ENCODE assay signal across 8 mouse cellular contexts in genomic region chr4:135972911-135973811, GRCm38 (mm10). TPM values are rescaled to one million over a fixed set of nuclear protein-coding genes. Genes with fewer than 3 reads are reported as not detected.
A peak's percentile ranks its signal among the peaks of the same experiment; 100 is the strongest.
DNase-seq lines count a peak whose midpoint lies in the region; ATAC-seq and TF ChIP-seq lines count a peak whose summit lies in the region.

No protein-coding gene starts in this region.

- peak overlapping the region; percentile 92 for H3K4me2 ChIP-seq in heart, embryonic 12.5 days
- peak overlapping the region; percentile 95 for H3K4me2 ChIP-seq in forebrain, embryonic 14.5 days (ENCODE audit: low read length)
- peak overlapping the region; percentile 86 for H3K4me2 ChIP-seq in liver, embryonic 13.5 days

- peaks cover 22% of the 10 kb centered on the region for H3K4me1 ChIP-seq in heart, embryonic 12.5 days (replicated peaks)
- H3K4me1 ChIP-seq in E14TG2a.4 (replicated peaks; ENCODE audit: low read depth, low read length) = peaks cover 61% of the 10 kb centered on the region
- peaks cover 6% of the 10 kb centered on the region; the same call in 1 of the 2 replicates for H3K4me1 ChIP-seq in forebrain, embryonic 14.5 days (ENCODE audit: control insufficient read depth, insufficient read depth, low read length)
- peaks cover 35% of the 10 kb centered on the region for H3K4me1 ChIP-seq in liver, embryonic 13.5 days (replicated peaks)

- no peak for ATAC-seq in heart, embryonic 12.5 days (ENCODE audit: insufficient number of reproducible peaks, low FRiP score)
- ATAC-seq in forebrain, embryonic 14.5 days = no peak
- ATAC-seq in liver, embryonic 13.5 days (ENCODE audit: low read depth) = peak; percentile 8; the same call in 1 of the 2 replicates
- no peak for ATAC-seq in megakaryocyte progenitor cell, adult 5-6 weeks (replicated peaks; ENCODE audit: poor library complexity)

- no peaks in the 10 kb centered on the region for H3K9me3 ChIP-seq in heart, embryonic 12.5 days (replicated peaks)
- no peaks in the 10 kb centered on the region for H3K9me3 ChIP-seq in E14TG2a.4 (ENCODE audit: low read length)
- no peaks in the 10 kb centered on the region for H3K9me3 ChIP-seq in forebrain, embryonic 14.5 days (replicated peaks; ENCODE audit: control insufficient read depth, low read length)
- no peaks in the 10 kb centered on the region for H3K9me3 ChIP-seq in liver, embryonic 13.5 days (replicated peaks)

- H3K9ac ChIP-seq in heart, embryonic 12.5 days = 0 out of 2 replicates have a peak overlapping the region, but pooled peaks have one; percentile 93
- H3K9ac ChIP-seq in forebrain, embryonic 14.5 days (ENCODE audit: low read length) = peak overlapping the region; percentile 96
- peak overlapping the region; percentile 93 for H3K9ac ChIP-seq in liver, embryonic 13.5 days

- TF ChIP-seq CTCF in E14TG2a.4 (conservative IDR thresholded peaks at IDR 0.05; ENCODE audit: low read length) = no peak

- 48% methylated on average over 13 of the region's 13 CpGs for WGBS in heart, embryonic 12.5 days
- 72% methylated on average over 13 of the region's 13 CpGs for whole genome bisulfite sequencing in forebrain, embryonic 14.5 days
- 38% methylated on average over 13 of the region's 13 CpGs for WGBS in liver, embryonic 13.5 days (ENCODE audit: insufficient replicate concordance)

- peaks cover 52% of the 10 kb centered on the region for H3K36me3 ChIP-seq in heart, embryonic 12.5 days
- peaks cover 57% of the 10 kb centered on the region for H3K36me3 ChIP-seq in E14TG2a.4 (ENCODE audit: insufficient read depth, low read length)
- peaks cover 58% of the 10 kb centered on the region for H3K36me3 ChIP-seq in forebrain, embryonic 14.5 days (ENCODE audit: control insufficient read depth, insufficient read depth, low read length)
- H3K36me3 ChIP-seq in liver, embryonic 13.5 days = peaks cover 72% of the 10 kb centered on the region

- no peaks in the 10 kb centered on the region for H3K27me3 ChIP-seq in heart, embryonic 12.5 days (replicated peaks)
- no peaks in the 10 kb centered on the region for H3K27me3 ChIP-seq in E14TG2a.4 (ENCODE audit: insufficient read depth, low read length)
- no peaks in the 10 kb centered on the region for H3K27me3 ChIP-seq in forebrain, embryonic 14.5 days (replicated peaks; ENCODE audit: control insufficient read depth, insufficient read depth, low read length)
- H3K27me3 ChIP-seq in liver, embryonic 13.5 days = no peaks in the 10 kb centered on the region

- no peak for DNase-seq in heart, adult 9 months (ENCODE audit: low spot score in 2 of 2)
- no peak for DNase-seq in forebrain, embryonic 14.5 days (ENCODE audit: low spot score)
- no peak for DNase-seq in liver, embryonic 13.5 days
- DNase-seq in layer of hippocampus, adult 18-20 months (ENCODE audit: low spot score in 2 of 2) = no peak
- DNase-seq in thymus, postnatal 25 days = no peak

- 0 out of 2 replicates have a peak overlapping the region, but pooled peaks have one; percentile 29 for H3K27ac ChIP-seq in heart, embryonic 12.5 days (ENCODE audit: poor library complexity, severe bottlenecking)
- H3K27ac ChIP-seq in forebrain, embryonic 14.5 days (ENCODE audit: low read depth, low read length) = no peak overlapping the region
- peak overlapping the region; percentile 79 for H3K27ac ChIP-seq in liver, embryonic 13.5 days

- peak overlapping the region; percentile 89 for H3K4me3 ChIP-seq in heart, embryonic 12.5 days
- H3K4me3 ChIP-seq in E14TG2a.4 (replicated peaks; ENCODE audit: low read length) = peak overlapping the region; percentile 96
- peak overlapping the region; percentile 99 for H3K4me3 ChIP-seq in forebrain, embryonic 14.5 days (ENCODE audit: low read depth, low read length)
- H3K4me3 ChIP-seq in liver, embryonic 13.5 days (replicated peaks) = peak overlapping the region; percentile 89

RNA-seq across cellular contexts. Expression of gene Lypla2, which starts 0.7 kb away (rescaled TPM):
- polyA plus RNA-seq in heart, embryonic 12.5 days (2016; fragmentation: Nextera tagmentation; extraction: Ambion mirVana) = 73.0 and 77.4 TPM in 2 replicates
- polyA plus RNA-seq in forebrain, embryonic 14.5 days (2014; fragmentation: Nextera tagmentation; extraction: Ambion mirVana) = 163 and 168 TPM in 2 replicates
- polyA plus RNA-seq in liver, embryonic 13.5 days (2015; fragmentation: Nextera tagmentation; extraction: Ambion mirVana) = 48.9 and 49.7 TPM in 2 replicates
- total RNA-seq in megakaryocyte progenitor cell, adult 5-6 weeks (2015) = 37.2 and 42.6 TPM in 2 replicates
- 15.7 and 21.9 TPM in 2 replicates for total RNA-seq in megakaryocyte progenitor cell, adult 5-6 weeks (2017)
- 100 to 1,000 TPM in 1 of 2 experiments, 10 to 100 TPM in 1; 99.7 to 102 TPM for total RNA-seq in layer of hippocampus, adult 18-20 months (2021)

RNA-seq across cellular contexts. Expression of gene Gale, which starts 9.6 kb away (rescaled TPM):
- polyA plus RNA-seq in heart, embryonic 12.5 days (2016; fragmentation: Nextera tagmentation; extraction: Ambion mirVana) = 27.6 and 28.8 TPM in 2 replicates
- polyA plus RNA-seq in forebrain, embryonic 14.5 days (2014; fragmentation: Nextera tagmentation; extraction: Ambion mirVana) = 32.9 and 35.7 TPM in 2 replicates
- 35.6 and 35.7 TPM in 2 replicates for polyA plus RNA-seq in liver, embryonic 13.5 days (2015; fragmentation: Nextera tagmentation; extraction: Ambion mirVana)
- total RNA-seq in megakaryocyte progenitor cell, adult 5-6 weeks (2015) = 4.4 and 5.2 TPM in 2 replicates
- total RNA-seq in megakaryocyte progenitor cell, adult 5-6 weeks (2017) = 2.2 and 4.7 TPM in 2 replicates
- total RNA-seq in layer of hippocampus, adult 18-20 months (2021) = 10 to 100 TPM; 19.6 to 20.9 TPM

RNA-seq across cellular contexts. Expression of gene Pithd1, which starts 13.9 kb away (rescaled TPM):
- polyA plus RNA-seq in heart, embryonic 12.5 days (2016; fragmentation: Nextera tagmentation; extraction: Ambion mirVana) = 47.2 and 49.1 TPM in 2 replicates
- polyA plus RNA-seq in forebrain, embryonic 14.5 days (2014; fragmentation: Nextera tagmentation; extraction: Ambion mirVana) = 56.1 and 58.0 TPM in 2 replicates
- polyA plus RNA-seq in liver, embryonic 13.5 days (2015; fragmentation: Nextera tagmentation; extraction: Ambion mirVana) = 99.8 and 111 TPM in 2 replicates
- 19.8 and 22.7 TPM in 2 replicates for total RNA-seq in megakaryocyte progenitor cell, adult 5-6 weeks (2015)
- total RNA-seq in megakaryocyte progenitor cell, adult 5-6 weeks (2017) = 18.3 and 31.5 TPM in 2 replicates
- total RNA-seq in layer of hippocampus, adult 18-20 months (2021) = 10 to 100 TPM; 88.9 to 93.4 TPM

RNA-seq across cellular contexts. Expression of gene Hmgcl, which starts 26.9 kb away (rescaled TPM):
- polyA plus RNA-seq in heart, embryonic 12.5 days (2016; fragmentation: Nextera tagmentation; extraction: Ambion mirVana) = 70.4 and 74.5 TPM in 2 replicates
- 70.4 and 71.0 TPM in 2 replicates for polyA plus RNA-seq in forebrain, embryonic 14.5 days (2014; fragmentation: Nextera tagmentation; extraction: Ambion mirVana)
- 71.9 and 73.5 TPM in 2 replicates for polyA plus RNA-seq in liver, embryonic 13.5 days (2015; fragmentation: Nextera tagmentation; extraction: Ambion mirVana)
- total RNA-seq in megakaryocyte progenitor cell, adult 5-6 weeks (2015) = 51.4 and 52.1 TPM in 2 replicates
- 39.7 and 48.1 TPM in 2 replicates for total RNA-seq in megakaryocyte progenitor cell, adult 5-6 weeks (2017)
- total RNA-seq in layer of hippocampus, adult 18-20 months (2021) = 10 to 100 TPM; 34.6 to 36.9 TPM

RNA-seq across cellular contexts. Expression of gene Eloa, which starts 48.4 kb away (rescaled TPM):
- polyA plus RNA-seq in heart, embryonic 12.5 days (2016; fragmentation: Nextera tagmentation; extraction: Ambion mirVana) = 35.3 and 36.8 TPM in 2 replicates
- polyA plus RNA-seq in forebrain, embryonic 14.5 days (2014; fragmentation: Nextera tagmentation; extraction: Ambion mirVana) = 33.7 and 38.1 TPM in 2 replicates
- 27.7 and 35.1 TPM in 2 replicates for polyA plus RNA-seq in liver, embryonic 13.5 days (2015; fragmentation: Nextera tagmentation; extraction: Ambion mirVana)
- total RNA-seq in megakaryocyte progenitor cell, adult 5-6 weeks (2015) = 55.2 and 58.2 TPM in 2 replicates
- 50.3 and 56.8 TPM in 2 replicates for total RNA-seq in megakaryocyte progenitor cell, adult 5-6 weeks (2017)
- 10 to 100 TPM; 28.6 to 29.3 TPM for total RNA-seq in layer of hippocampus, adult 18-20 months (2021)
